Mouse (Mus musculus) heart, adult 2 months (tissue): ENCODE measurements at regions not wholly inside any gene's neighbourhood (a gene's known extent, or its start where the extent isn't known, plus 50 kb on each side); places are given as distances from the start of the nearest gene placed in this dataset.

Experiments used
- DNase-seq, 2 experiments: peaks; one replicate each; pipeline ENCODE4 v3.0.0; 2021
- H3K27ac ChIP-seq: fragments of 200-600 bp; 2 replicates; pipeline ENCODE4 v1.8.1; 2022
- H3K27me3 ChIP-seq: fragments of 200-500 bp; 2 replicates; pipeline ENCODE4 v1.6.1; 2012; ENCODE audit warnings: mild to moderate bottlenecking, low read length, inconsistent platforms, mixed read lengths; ENCODE audit not compliant: control insufficient read depth, insufficient read depth
- H3K36me3 ChIP-seq: fragments of 200-500 bp; 2 replicates; pipeline ENCODE4 v1.6.1; 2012; ENCODE audit warnings: low read length, inconsistent platforms; ENCODE audit not compliant: control insufficient read depth, insufficient read depth
- H3K4me1 ChIP-seq: fragments of 200-500 bp; 2 replicates; pipeline ENCODE4 v1.6.1; 2011; ENCODE audit warnings: low read length; ENCODE audit not compliant: control insufficient read depth, insufficient read depth
- H3K4me3 ChIP-seq: fragments of 200-600 bp; 2 replicates; pipeline ENCODE4 v1.8.1; 2022
- H3K79me2 ChIP-seq: fragments of 200-500 bp; replicated peaks from 2 replicates; pipeline ENCODE4 v1.6.1; 2012; ENCODE audit warnings: mild to moderate bottlenecking, inconsistent platforms, low read length, moderate library complexity, mixed read lengths; ENCODE audit not compliant: control insufficient read depth, insufficient read depth
- H3K9ac ChIP-seq: fragments of 200-500 bp; 2 replicates; pipeline ENCODE4 v1.6.1; 2012; ENCODE audit warnings: low read depth, mild to moderate bottlenecking, control low read depth, inconsistent platforms, low read length, mixed read lengths
- CTCF ChIP-seq: fragments of 200-600 bp; IDR thresholded peaks from 2 replicates; pipeline ENCODE4 v1.8.1; 2022; ENCODE audit warnings: antibody characterized with exemption, mild to moderate bottlenecking, moderate library complexity
- EP300 ChIP-seq: fragments of 200-500 bp; IDR thresholded peaks from 2 replicates; pipeline ENCODE4 v1.6.1; 2011; ENCODE audit warnings: low read depth, low read length, control low read depth; ENCODE audit not compliant: insufficient read depth
- POLR2A ChIP-seq: fragments of 200-500 bp; IDR thresholded peaks from 2 replicates; pipeline ENCODE4 v1.6.1; 2011; ENCODE audit warnings: mild to moderate bottlenecking, low read depth, low read length, control low read depth; ENCODE audit not compliant: insufficient read depth
- WGBS: fragments of 180-500 bp; shearing (Covaris S2); methylation state at CpG from one replicate; pipeline ENCODE4 v1.1.7; 2018; 5-methylcytosine and 5-hydroxymethylcytosine counted together
- intact Hi-C: fragments of 180-260 bp; cut with DNase I; formaldehyde crosslinking; loops from one replicate; pipeline ENCODE4 v1.15.1; 2025

GRCm38 (mm10) chr4:64123675-64124074, 76.9 kb upstream of the Tnc start:
- H3K79me2 ChIP-seq, result no peaks in the 10 kb centered on the region
- no peak overlapping the region for H3K9ac ChIP-seq
- intact Hi-C loops, result no loop called here
- no peaks in the 10 kb centered on the region for H3K4me1 ChIP-seq
- no peaks in the 10 kb centered on the region for H3K36me3 ChIP-seq
- no peak for TF ChIP-seq EP300
- no peak for TF ChIP-seq POLR2A
- TF ChIP-seq CTCF, result no peak
- H3K4me3 ChIP-seq, result no peak overlapping the region
- no peak overlapping the region for H3K27ac ChIP-seq
- 77% methylated on average over 2 of the region's 2 CpGs for WGBS
- no peak for DNase-seq
- H3K27me3 ChIP-seq, result no peaks in the 10 kb centered on the region

- no peaks in the 10 kb centered on the region for H3K79me2 ChIP-seq
- H3K4me3 ChIP-seq, result no peak overlapping the region
- H3K36me3 ChIP-seq, result no peaks in the 10 kb centered on the region
- WGBS, result 79% methylated on average over 4 of the region's 4 CpGs
- no peak overlapping the region for H3K9ac ChIP-seq
- intact Hi-C loops, result no loop called here
- no peaks in the 10 kb centered on the region for H3K27me3 ChIP-seq
- TF ChIP-seq CTCF (no peak), EP300 (no peak), POLR2A (no peak)
- no peak for DNase-seq
- H3K27ac ChIP-seq, result no peak overlapping the region
- no peaks in the 10 kb centered on the region for H3K4me1 ChIP-seq
Measured at GRCm38 (mm10) chr4:64098247-64098646, 51.4 kb upstream of the Tnc start.
